In the genomic region with DNA sequence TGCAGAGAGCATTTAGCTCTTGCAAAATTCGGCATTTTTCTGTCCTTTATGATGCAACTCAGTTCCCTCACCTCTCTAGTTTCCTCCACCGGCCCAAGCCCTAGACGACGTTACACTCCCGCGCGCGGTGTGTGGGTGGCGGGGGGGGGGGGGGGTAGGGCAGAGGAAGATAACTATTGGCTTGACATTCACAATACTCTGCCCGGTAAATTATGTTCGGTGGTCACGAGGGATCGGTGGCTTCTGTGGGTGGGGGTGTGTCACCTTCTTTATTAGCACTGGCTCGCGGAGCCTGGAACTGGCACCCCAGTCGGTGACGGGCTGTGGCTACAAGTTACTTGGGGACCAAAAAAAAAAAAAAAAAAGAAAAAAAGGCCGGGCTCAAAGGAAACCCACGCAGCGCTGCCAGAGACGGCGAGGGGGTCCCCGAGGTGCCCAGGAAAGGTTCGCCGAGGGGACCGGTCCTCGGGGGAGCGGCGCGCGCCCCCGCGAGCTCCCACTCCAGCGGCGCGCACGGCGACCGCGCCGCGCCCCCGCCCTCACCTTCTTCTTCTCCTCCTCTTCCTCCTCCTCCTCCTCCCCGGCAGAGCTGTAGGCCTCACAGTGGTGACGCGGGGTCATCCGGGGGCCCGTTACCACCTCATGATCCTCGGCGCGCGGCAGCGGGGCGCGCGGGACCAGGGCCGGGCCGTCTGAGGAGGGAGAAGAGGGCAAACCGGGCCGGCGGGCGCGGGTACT, we compare ENCODE assay signal across 8 mouse cellular contexts. TPM values are rescaled to one million over a fixed set of nuclear protein-coding genes. Genes with fewer than 3 reads are reported as not detected.
DNase-seq lines count a peak whose midpoint lies in the region; ATAC-seq and TF ChIP-seq lines count a peak whose summit lies in the region.

No protein-coding gene starts in this region.

- peak overlapping the region; percentile 61 for H3K4me2 ChIP-seq in embryonic facial prominence, embryonic 15.5 days (replicated peaks)
- peak overlapping the region; percentile 75 for H3K4me2 ChIP-seq in kidney, embryonic 14.5 days (replicated peaks; ENCODE audit: low read depth, low read length)

- peak overlapping the region; percentile 82 for H3K4me3 ChIP-seq in embryonic facial prominence, embryonic 15.5 days (replicated peaks)
- H3K4me3 ChIP-seq in heart, embryonic 10.5 days, result peak overlapping the region; percentile 91
- peak overlapping the region; percentile 92 for H3K4me3 ChIP-seq in kidney, embryonic 14.5 days (ENCODE audit: low read length)
- peak overlapping the region; percentile 100 for H3K4me3 ChIP-seq in liver, adult 2 months (ENCODE audit: insufficient read depth, low read depth, low read length)

- H3K9ac ChIP-seq in embryonic facial prominence, embryonic 15.5 days, result peak overlapping the region; percentile 98
- H3K9ac ChIP-seq in kidney, embryonic 14.5 days (ENCODE audit: low read depth, low read length), result peak overlapping the region; percentile 95
- H3K9ac ChIP-seq in liver, adult 2 months (ENCODE audit: low read depth, low read length), result peak overlapping the region; percentile 99

- peaks cover 10% of the 10 kb centered on the region for H3K36me3 ChIP-seq in embryonic facial prominence, embryonic 15.5 days
- H3K36me3 ChIP-seq in heart, embryonic 10.5 days, result peaks cover 15% of the 10 kb centered on the region
- peaks cover 14% of the 10 kb centered on the region; the same call in 1 of the 2 replicates for H3K36me3 ChIP-seq in kidney, embryonic 14.5 days (ENCODE audit: control insufficient read depth, insufficient read depth, low read length)
- peaks cover 10% of the 10 kb centered on the region for H3K36me3 ChIP-seq in liver, adult 2 months (ENCODE audit: control insufficient read depth, insufficient read depth, low read length)

- DNase-seq in B cell, adult 2 months, result peak; percentile 68 to 70
- peak; percentile 19 to 23 for DNase-seq in adrenal gland, postnatal 4 days (ENCODE audit: low spot score in 2 of 2)
- DNase-seq in heart, embryonic 10.5 days (ENCODE audit: low spot score), result peak; percentile 75
- peak; percentile 69 for DNase-seq in liver, adult 2 months (ENCODE audit: extremely low read depth, low read depth, low spot score)
- peak; percentile 68 to 86 for DNase-seq in spleen, postnatal 4 days (ENCODE audit: low spot score in 2 of 2)

- H3K27me3 ChIP-seq in embryonic facial prominence, embryonic 15.5 days, result no peaks in the 10 kb centered on the region
- H3K27me3 ChIP-seq in heart, embryonic 10.5 days (ENCODE audit: insufficient read depth, poor library complexity, severe bottlenecking), result no peaks in the 10 kb centered on the region
- H3K27me3 ChIP-seq in kidney, embryonic 14.5 days (ENCODE audit: control insufficient read depth, insufficient read depth, low read length), result no peaks in the 10 kb centered on the region
- H3K27me3 ChIP-seq in liver, adult 2 months (ENCODE audit: control insufficient read depth, insufficient read depth, low read length), result no peaks in the 10 kb centered on the region

- peak; percentile 63 for ATAC-seq in embryonic facial prominence, embryonic 15.5 days (ENCODE audit: insufficient number of reproducible peaks, low FRiP score, low TSS enrichment, low read depth)
- ATAC-seq in kidney, embryonic 14.5 days (ENCODE audit: low FRiP score, low TSS enrichment), result peak; percentile 59; the same call in 1 of the 2 replicates
- peak; percentile 59 for ATAC-seq in monocyte, adult 5-6 weeks (replicated peaks; ENCODE audit: insufficient number of reproducible peaks, low FRiP score, low TSS enrichment, poor library complexity, severe bottlenecking)

- WGBS in embryonic facial prominence, embryonic 15.5 days, result 1% methylated on average over 46 of the region's 63 CpGs
- whole genome bisulfite sequencing in heart, embryonic 10.5 days, result under 1% methylated on average over 47 of the region's 63 CpGs
- under 1% methylated on average over 58 of the region's 63 CpGs for WGBS in kidney, embryonic 14.5 days
- WGBS in liver, adult 2 months, result 1% methylated on average over 62 of the region's 63 CpGs

- no peak for TF ChIP-seq CTCF in liver, adult 2 months (IDR thresholded peaks at IDR 0.05; ENCODE audit: low read depth, low read length)

- TF ChIP-seq POLR2A in liver, adult 2 months (IDR thresholded peaks at IDR 0.05; ENCODE audit: extremely low read depth, insufficient read depth, low read length), result no peak

- peaks cover 9% of the 10 kb centered on the region; the same call in 1 of the 2 replicates for H3K79me2 ChIP-seq in liver, adult 2 months (ENCODE audit: control insufficient read depth, insufficient read depth, low read length)

- no peaks in the 10 kb centered on the region for H3K9me3 ChIP-seq in embryonic facial prominence, embryonic 15.5 days (replicated peaks)
- H3K9me3 ChIP-seq in heart, embryonic 10.5 days, result no peaks in the 10 kb centered on the region
- no peaks in the 10 kb centered on the region for H3K9me3 ChIP-seq in kidney, embryonic 14.5 days (ENCODE audit: control insufficient read depth, low read length)

- H3K27ac ChIP-seq in embryonic facial prominence, embryonic 15.5 days (replicated peaks), result peak overlapping the region; percentile 95
- H3K27ac ChIP-seq in heart, embryonic 10.5 days, result peak overlapping the region; percentile 98
- peak overlapping the region; percentile 91 for H3K27ac ChIP-seq in kidney, embryonic 14.5 days (ENCODE audit: low read depth, low read length)
- peak overlapping the region; percentile 91 for H3K27ac ChIP-seq in liver, adult 2 months (replicated peaks; ENCODE audit: insufficient read depth, low read depth, low read length)

- H3K4me1 ChIP-seq in embryonic facial prominence, embryonic 15.5 days, result peaks cover 6% of the 10 kb centered on the region; the same call in 1 of the 2 replicates
- H3K4me1 ChIP-seq in heart, embryonic 10.5 days, result peaks cover 10% of the 10 kb centered on the region; the same call in 1 of the 2 replicates
- peaks cover 12% of the 10 kb centered on the region; the same call in 1 of the 2 replicates for H3K4me1 ChIP-seq in kidney, embryonic 14.5 days (ENCODE audit: control insufficient read depth, insufficient read depth, low read length)
- H3K4me1 ChIP-seq in liver, adult 2 months (ENCODE audit: control insufficient read depth, insufficient read depth, low read length), result peaks cover 5% of the 10 kb centered on the region; the same call in 1 of the 2 replicates

RNA-seq across cellular contexts. Expression of a gene that starts 0.8 kb away (rescaled TPM):
- total RNA-seq in adrenal gland, postnatal 4 days (2021), result 100 to 1,000 TPM; 203 to 219 TPM
- 108 and 111 TPM in 2 replicates for polyA plus RNA-seq in embryonic facial prominence, embryonic 15.5 days (2015; fragmentation: Nextera tagmentation; extraction: Ambion mirVana)
- polyA plus RNA-seq in heart, embryonic 10.5 days (2016; fragmentation: Nextera tagmentation; extraction: Ambion mirVana), result 81.4 and 81.6 TPM in 2 replicates
- 132 and 159 TPM in 2 replicates for polyA plus RNA-seq in kidney, embryonic 14.5 days (2014; fragmentation: Nextera tagmentation; extraction: Ambion mirVana)
- total RNA-seq in liver, adult 2 months (2014; rRNA removed), result 68.0 and 77.9 TPM in 2 replicates
- 56.4 and 70.4 TPM in 2 replicates for polyA plus RNA-seq in liver, adult 2 months (2012; rRNA removed)
- total RNA-seq in monocyte, adult 5-6 weeks (2017), result 90.9 to 115 TPM (median 110 TPM) in 3 replicates

RNA-seq across cellular contexts. Expression of a gene that starts 0.8 kb away (rescaled TPM):
- 1 to 10 TPM; 1.6 to 2.0 TPM for total RNA-seq in adrenal gland, postnatal 4 days (2021)
- polyA plus RNA-seq in embryonic facial prominence, embryonic 15.5 days (2015; fragmentation: Nextera tagmentation; extraction: Ambion mirVana), result 1.9 and 2.5 TPM in 2 replicates
- 0.95 and 1.7 TPM in 2 replicates for polyA plus RNA-seq in heart, embryonic 10.5 days (2016; fragmentation: Nextera tagmentation; extraction: Ambion mirVana)
- polyA plus RNA-seq in kidney, embryonic 14.5 days (2014; fragmentation: Nextera tagmentation; extraction: Ambion mirVana), result 1.1 and 1.4 TPM in 2 replicates
- 0.13 and 0.28 TPM in 2 replicates for total RNA-seq in liver, adult 2 months (2014; rRNA removed)
- not detected in 2 replicates for polyA plus RNA-seq in liver, adult 2 months (2012; rRNA removed)
- total RNA-seq in monocyte, adult 5-6 weeks (2017), result 0.96 to 4.9 TPM (median 2.6 TPM) in 3 replicates

Comparison
In these comparisons a context has a peak if more than half of its experiments do, and no peak if none do; other contexts are left out.
1. Peak in every context shown above with its lines: DNase-seq, ATAC-seq, H3K4me3 ChIP-seq and H3K27ac ChIP-seq.
2. DNase-seq: peak in every context shown above with its lines; median percentile 77 in spleen, postnatal 4 days; 75 in heart, embryonic 10.5 days; 69 in B cell, adult 2 months; 69 in liver, adult 2 months; 21 in adrenal gland, postnatal 4 days.